Mouse (Mus musculus) cortical plate, adult 2 months (tissue): Measurements from ENCODE around the gene Nrn1.

Experiments
- CTCF ChIP-seq: fragments of 200-500 bp; IDR thresholded peaks from 2 replicates; pipeline ENCODE4 v1.5.1; 2011; ENCODE audit warnings: mild to moderate bottlenecking, control low read depth, low read length; ENCODE audit not compliant: insufficient read depth; ENCODE audit errors: extremely low read depth
- POLR2A ChIP-seq: fragments of 200-500 bp; IDR thresholded peaks from 2 replicates; pipeline ENCODE4 v1.6.1; 2011; ENCODE audit warnings: mild to moderate bottlenecking, low read length, control low read depth; ENCODE audit not compliant: insufficient read depth; ENCODE audit errors: extremely low read depth

GRCm38 (mm10) chr13:36734731-36735571, at the start of gene Nrn1:
- TF ChIP-seq CTCF (no peak), POLR2A (no peak; the same call in 1 of the 2 replicates)
